Mouse (Mus musculus): Measurements from ENCODE around the gene Msantd2. TPM values are rescaled to one million over a fixed set of nuclear protein-coding genes. Genes with fewer than 3 reads are reported as not detected.

Gene Msantd2
- total RNA-seq (2021): 10 to 100 TPM; 14.0 to 23.0 TPM
- long read RNA-seq, experiment 1, partial matches to known transcripts: 0 of 9 reads
- long read RNA-seq, experiment 1, other reads (novel, unspliced or antisense): 6 of 9 reads
- long read RNA-seq, experiment 2, partial matches to known transcripts: 0 of 3 reads
- long read RNA-seq, experiment 2, other reads (novel, unspliced or antisense): 2 of 3 reads

DNA sequence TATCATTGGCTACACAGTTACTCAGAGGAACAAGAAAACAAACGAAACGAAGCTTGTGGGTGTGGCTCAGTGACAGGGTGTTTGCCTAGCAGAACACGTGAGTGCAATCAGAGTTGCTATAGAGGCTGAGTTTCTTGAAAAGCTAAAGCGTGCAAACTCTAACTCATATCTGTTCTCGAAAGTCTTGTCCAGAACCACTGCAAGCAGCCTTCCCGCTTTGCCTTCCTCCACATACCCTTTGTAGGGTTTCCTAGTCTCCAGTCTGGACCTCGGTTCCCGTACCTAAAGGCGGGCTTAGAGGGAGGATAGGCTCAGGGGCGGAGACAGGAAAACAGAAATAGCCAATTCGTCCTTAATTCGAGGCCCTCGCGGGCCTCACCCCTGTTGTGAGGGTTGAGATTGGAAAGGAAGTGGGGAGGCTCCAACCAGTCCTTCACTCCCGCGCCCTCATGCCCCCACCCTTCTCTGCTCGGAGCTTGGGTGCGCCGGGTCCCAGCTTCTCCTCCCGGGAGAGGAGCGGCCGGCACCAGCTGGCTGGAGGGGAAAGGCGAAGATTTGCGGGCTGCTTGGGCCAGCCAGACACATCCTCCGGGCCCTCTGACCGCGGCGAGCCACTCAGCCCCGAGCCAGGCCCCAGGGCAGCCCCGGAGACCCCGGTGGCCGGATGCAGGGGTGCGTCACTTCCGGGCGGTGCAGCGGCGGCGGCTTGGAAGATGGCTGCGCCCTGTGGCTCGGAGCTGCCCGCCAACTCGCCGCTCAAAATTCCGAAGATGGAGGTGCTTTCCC is at the start of gene Msantd2:
Gene Msantd2 (plus strand): TSS at position 709 of the 786 bp plus-strand sequence.
- DNase-seq (ENCODE audit: low spot score in 2 of 2): peak; percentile 88 to 92

DNA sequence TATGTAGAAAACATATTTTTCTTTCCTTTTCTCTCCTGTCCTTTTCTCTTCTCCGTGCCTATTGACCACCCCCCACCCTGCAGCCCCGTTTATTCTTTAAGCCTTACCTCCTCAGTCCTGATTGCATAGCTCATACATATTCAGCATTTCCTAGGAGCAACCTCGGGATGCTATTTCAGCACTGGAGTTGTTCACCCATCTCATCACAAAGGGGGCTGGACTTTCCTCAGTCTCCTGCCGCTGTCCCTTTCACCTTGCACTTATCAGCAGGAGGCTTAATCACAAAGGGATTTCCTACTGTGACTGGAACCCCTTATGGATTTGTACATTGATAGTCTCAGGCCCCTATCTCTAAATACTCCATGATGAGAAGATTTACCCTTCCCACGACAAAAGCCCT is 36.7 kb upstream of the Msantd2 start:
- DNase-seq (ENCODE audit: low spot score in 2 of 2): no peak

DNA sequence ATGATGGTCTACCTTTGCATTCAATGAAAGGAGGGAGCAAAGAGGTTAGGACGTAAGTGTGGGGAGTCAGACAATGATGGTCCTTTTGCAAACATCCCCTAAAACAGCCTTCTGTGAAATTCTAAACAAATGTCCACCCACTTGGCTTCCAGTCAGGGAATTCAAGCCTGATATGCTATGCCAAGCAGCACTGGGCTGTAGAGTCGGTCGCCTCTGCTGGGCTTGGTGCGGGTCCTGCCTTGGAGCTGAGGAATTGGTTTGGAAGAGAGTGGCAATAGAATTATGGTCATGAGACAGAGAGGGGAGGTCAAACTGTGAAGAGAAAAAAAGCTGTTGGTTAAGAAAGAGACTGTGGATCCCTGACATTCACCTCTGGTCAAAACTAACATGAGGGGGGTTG is 35.8 kb upstream of the Msantd2 start:
- no peak for DNase-seq (ENCODE audit: low spot score in 2 of 2)

- DNase-seq (ENCODE audit: low spot score in 2 of 2): no peak
Measured at GRCm38 (mm10) chr9:37454011-37454492, 35.1 kb upstream of the Msantd2 start.

DNA sequence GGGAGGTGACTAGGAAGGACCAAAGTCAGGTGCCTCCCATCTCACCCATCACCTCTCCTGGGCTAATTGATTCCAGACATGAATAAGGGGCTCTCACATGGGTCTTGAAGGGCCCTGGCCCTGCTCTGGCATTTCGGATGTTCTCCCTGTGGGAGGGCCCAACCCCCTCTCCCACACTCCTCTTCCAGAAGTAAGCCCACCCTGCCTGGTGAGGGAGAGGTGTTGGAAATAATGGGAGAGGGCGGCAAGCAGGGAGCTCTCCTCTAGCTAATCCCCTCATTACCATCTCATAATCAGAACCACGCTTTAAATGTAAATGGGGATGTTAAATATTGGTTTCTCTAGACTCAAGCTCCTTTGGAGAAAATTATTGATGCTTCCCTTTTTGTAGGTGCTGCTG is 34.1 kb upstream of the Msantd2 start:
- no peak for DNase-seq (ENCODE audit: low spot score in 2 of 2)

GRCm38 (mm10) chr9:37455868-37456267 is 33.3 kb upstream of the Msantd2 start:
- no peak for DNase-seq (ENCODE audit: low spot score in 2 of 2)

DNA sequence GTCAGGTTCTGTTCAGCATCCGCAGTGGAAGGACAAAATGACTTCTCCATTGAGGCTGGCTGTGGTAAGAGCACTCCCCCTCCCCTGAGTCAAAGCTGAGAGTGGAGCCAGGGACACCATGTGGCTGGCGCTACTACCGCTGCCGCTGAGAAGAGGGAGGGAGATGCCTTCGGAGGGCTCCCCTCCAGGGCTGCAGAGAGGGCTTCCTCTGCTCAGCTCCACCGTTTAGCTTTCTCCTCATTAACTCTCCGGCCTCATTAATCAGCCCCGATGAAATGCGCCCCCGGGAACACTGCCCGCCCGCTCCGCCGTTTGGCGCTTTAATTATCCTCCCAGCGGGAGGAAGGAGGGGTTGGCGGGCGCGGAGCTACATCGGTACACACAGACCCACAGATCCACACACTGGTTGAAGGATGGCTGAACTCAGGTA is 32.6 kb upstream of the Msantd2 start:
- peak; percentile 26 to 51 for DNase-seq (ENCODE audit: low spot score in 2 of 2)

GRCm38 (mm10) chr9:37457151-37457550 is 32.0 kb upstream of the Msantd2 start:
- no peak for DNase-seq (ENCODE audit: low spot score in 2 of 2)

DNA sequence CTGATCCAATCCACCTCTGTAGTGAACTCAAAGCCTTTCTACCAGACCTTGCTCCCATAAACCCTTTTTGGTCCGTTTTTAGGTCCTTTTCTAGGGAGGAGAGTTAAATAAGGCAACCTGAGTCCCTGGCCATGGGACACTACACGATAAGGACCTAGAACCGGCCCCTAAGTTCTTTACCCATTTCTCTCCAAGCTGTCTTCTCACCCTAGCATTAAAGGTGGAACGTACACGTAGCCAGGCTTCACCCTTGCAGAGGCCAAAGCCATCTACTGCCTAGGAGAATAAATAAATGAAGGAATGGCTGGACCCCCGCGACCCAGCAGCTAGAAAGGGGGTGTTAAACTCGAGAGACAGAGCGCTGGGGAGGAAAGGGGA is 29.5 kb upstream of the Msantd2 start:
- DNase-seq (ENCODE audit: low spot score in 2 of 2): no peak

GRCm38 (mm10) chr9:37460043-37460960 is 28.8 kb upstream of the Msantd2 start:
- peak; percentile 50 to 73 for DNase-seq (ENCODE audit: low spot score in 2 of 2)

DNA sequence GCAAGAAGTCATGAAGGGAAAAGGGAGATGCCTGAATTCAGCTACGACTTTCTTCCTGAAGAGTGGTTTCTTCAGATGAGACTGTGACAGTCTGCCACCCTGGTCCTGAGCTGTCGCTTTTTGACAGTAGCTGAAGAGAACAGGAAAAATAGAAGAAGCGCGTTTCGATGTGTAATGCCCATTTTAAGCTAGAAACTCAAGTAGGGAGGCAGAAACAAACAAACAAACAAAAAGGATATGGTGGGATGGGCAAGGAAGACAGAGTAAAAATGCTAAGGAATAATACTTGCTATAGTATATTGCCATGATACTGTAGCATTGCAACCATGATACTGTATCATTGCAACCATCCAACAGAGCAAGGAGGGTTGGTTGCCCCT is 28.2 kb upstream of the Msantd2 start:
- DNase-seq (ENCODE audit: low spot score in 2 of 2): no peak

DNA sequence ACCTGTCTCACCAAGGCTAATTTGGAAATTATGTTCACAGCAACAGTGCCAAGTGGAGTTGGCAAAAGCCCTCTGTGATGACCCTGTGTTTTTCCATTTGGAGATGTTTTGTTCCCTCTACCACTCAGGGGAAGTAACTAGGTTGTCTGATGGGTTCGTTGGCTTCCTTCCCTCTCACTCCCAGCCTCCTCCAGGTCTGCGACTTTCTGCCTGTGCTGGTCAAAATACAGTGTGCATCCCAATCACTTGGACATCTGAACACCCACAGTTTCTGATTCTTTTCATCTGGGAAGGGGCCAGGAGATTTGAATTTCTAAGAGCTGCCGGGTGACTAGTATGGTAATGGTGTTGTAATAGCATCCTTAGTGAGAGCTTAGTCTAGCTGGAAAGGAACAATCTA is 27.5 kb upstream of the Msantd2 start:
- DNase-seq (ENCODE audit: low spot score in 2 of 2): no peak

- peak; percentile 47 to 50 for DNase-seq (ENCODE audit: low spot score in 2 of 2)
Measured at GRCm38 (mm10) chr9:37462764-37463163, 26.4 kb upstream of the Msantd2 start.

- DNase-seq (ENCODE audit: low spot score in 2 of 2): no peak
Measured at GRCm38 (mm10) chr9:37473611-37474125, 15.5 kb upstream of the Msantd2 start.

- peak; percentile 35 to 43 for DNase-seq (ENCODE audit: low spot score in 2 of 2)
Measured at GRCm38 (mm10) chr9:37474923-37475322, 14.2 kb upstream of the Msantd2 start.

DNA sequence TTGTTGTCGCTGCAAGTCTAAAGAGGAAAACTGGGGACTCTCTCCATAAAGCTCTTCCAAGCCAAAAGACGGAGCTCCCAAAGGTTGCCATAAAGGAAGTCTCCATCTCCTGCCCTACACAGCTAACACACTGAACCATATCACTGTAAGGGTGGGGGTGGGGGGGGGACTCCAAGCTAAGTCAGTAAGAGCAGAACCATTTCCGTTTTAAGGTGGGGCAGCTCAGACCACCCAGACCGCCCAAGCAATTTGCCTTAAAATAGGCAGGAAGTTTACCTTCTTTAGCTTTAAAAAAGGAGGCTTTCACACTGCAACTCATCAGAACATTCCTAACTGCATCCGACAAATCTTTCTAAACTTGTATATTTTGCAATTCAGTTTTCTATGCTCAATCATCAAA is 4.0 kb upstream of the Msantd2 start:
- DNase-seq (ENCODE audit: low spot score in 2 of 2): no peak

- no peak for DNase-seq (ENCODE audit: low spot score in 2 of 2)
Measured at GRCm38 (mm10) chr9:37488041-37488440, 1.1 kb upstream of the Msantd2 start.

DNA sequence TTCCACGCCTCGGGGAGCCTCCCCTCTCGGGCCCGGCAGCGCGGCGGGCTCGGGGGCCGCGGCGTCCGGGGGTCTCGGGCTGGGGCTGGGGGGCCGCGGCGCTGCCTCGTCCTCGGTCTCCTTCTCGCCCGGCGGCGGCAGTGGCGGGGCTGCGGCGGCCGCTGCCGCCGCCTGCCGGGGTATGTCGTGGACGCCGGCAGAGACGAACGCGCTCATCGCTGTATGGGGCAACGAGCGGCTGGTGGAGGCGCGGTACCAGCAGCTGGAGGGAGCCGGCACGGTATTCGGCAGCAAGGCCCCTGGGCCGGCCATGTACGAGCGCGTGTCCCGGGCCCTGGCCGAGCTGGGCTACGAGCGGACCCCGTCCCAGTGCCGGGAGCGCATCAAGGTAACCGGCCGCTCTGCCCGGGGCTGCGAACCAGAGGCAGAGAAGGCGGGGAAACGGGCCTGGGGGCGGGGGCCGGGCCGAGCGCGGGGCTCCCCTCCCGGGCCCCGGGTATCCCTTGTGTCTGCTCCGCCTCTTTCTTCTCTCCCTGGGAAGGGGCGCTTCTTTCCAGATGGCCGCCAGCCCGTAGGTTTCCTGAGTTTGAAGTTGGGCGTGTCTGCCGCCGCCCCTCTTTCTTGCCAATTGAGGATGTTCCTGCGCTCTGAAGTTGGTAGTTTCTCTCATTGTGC is 464 bp downstream of the Msantd2 start:
- peak; percentile 16 to 27 for DNase-seq (ENCODE audit: low spot score in 2 of 2)

DNA sequence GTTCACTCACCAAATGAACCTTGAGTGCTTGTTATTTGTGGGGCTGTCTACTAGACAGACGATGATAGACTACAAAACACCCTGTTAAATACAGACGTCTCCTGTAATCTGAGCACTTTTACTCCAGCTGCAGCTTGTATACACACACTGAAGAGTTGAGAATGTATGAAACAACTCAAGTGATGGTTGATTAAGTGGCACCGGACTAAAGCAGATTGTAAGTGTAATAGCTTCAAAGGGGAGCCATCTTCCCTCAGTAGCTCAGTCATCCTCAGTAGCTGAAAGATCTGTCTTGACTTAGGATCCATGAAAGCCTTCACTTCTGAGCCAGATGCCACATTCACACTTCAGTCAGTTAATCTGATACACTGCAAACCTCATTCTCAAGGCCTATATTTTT is 6.6 kb downstream of the Msantd2 start:
- no peak for DNase-seq (ENCODE audit: low spot score in 2 of 2)

DNA sequence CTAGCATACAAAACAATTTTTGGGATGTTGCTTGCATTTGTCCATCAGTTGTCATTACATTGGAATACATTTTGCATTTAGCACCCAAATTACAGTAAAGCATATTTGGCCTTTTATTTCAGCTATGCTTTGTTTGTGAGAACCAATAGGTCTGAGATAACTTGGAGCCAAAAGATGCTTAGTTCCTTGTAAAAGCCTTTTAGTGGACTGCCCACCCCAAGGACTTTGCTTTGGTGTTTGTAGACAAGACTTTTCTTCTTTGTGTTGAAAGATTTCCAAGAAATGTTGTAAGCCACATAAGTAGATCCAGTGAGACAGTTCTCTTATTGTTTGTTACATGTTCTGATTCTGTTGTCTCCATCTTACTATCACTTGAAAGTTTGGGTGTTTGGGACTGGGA is 7.2 kb downstream of the Msantd2 start:
- DNase-seq (ENCODE audit: low spot score in 2 of 2): no peak

DNA sequence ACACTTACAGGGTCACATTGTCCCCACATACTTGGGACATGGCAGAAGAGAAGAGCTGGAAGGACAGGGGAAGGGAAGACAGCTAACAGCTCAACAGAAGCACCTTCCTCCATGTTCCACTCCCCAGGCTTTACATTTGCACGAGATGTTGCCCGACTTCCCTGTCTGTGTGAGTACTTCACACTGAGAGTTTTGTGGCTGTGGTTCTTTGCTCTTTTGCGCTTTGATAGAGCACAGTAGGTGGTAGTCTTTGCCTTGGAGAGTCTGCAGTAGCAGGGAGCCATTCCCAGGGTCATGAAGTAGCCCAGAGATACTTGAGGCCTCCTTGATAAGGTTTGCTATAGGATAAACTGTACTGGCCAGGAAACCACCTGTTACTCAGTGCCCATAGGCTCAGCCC is 11.1 kb downstream of the Msantd2 start:
- DNase-seq (ENCODE audit: low spot score in 2 of 2): no peak

All from left cerebral cortex, adult 18-20 months (tissue).